Mouse (Mus musculus): ENCODE measurements at regions not wholly inside any gene's neighbourhood (a gene's known extent, or its start where the extent isn't known, plus 50 kb on each side); places are given as distances from the start of the nearest gene placed in this dataset.

GRCm38 (mm10) chr4:53320735-53321449 is 119.3 kb upstream of the Slc44a1 start:
- no peak for DNase-seq (ENCODE audit: low spot score in 2 of 2)

- DNase-seq (ENCODE audit: low spot score in 2 of 2): no peak
Observed at GRCm38 (mm10) chr4:53319051-53319450, 121.2 kb upstream of the Slc44a1 start.

GRCm38 (mm10) chr4:53318181-53318580 is 122.0 kb upstream of the Slc44a1 start:
- no peak for DNase-seq (ENCODE audit: low spot score in 2 of 2)

- no peak for DNase-seq (ENCODE audit: low spot score in 2 of 2)
Observed at GRCm38 (mm10) chr4:53317453-53317824, 122.8 kb upstream of the Slc44a1 start.

GRCm38 (mm10) chr4:53316796-53317452 is 123.3 kb upstream of the Slc44a1 start:
- no peak for DNase-seq (ENCODE audit: low spot score in 2 of 2)

GRCm38 (mm10) chr4:53315876-53316762 is 124.1 kb upstream of the Slc44a1 start:
- no peak for DNase-seq (ENCODE audit: low spot score in 2 of 2)

- DNase-seq (ENCODE audit: low spot score in 2 of 2): no peak
Observed at GRCm38 (mm10) chr4:53315121-53315875, 124.9 kb upstream of the Slc44a1 start.

- DNase-seq (ENCODE audit: low spot score in 2 of 2): no peak
Observed at GRCm38 (mm10) chr4:53314076-53314475, 126.1 kb upstream of the Slc44a1 start.

- no peak for DNase-seq (ENCODE audit: low spot score in 2 of 2)
Observed at GRCm38 (mm10) chr4:53307121-53307520, 133.1 kb upstream of the Slc44a1 start.

GRCm38 (mm10) chr4:53304782-53305385 is 135.3 kb upstream of the Slc44a1 start:
- no peak for DNase-seq (ENCODE audit: low spot score in 2 of 2)

GRCm38 (mm10) chr4:53304290-53304654 is 135.9 kb upstream of the Slc44a1 start:
- DNase-seq (ENCODE audit: low spot score in 2 of 2): no peak

- no peak for DNase-seq (ENCODE audit: low spot score in 2 of 2)
Observed at GRCm38 (mm10) chr4:53303621-53304289, 136.5 kb upstream of the Slc44a1 start.

GRCm38 (mm10) chr4:53297975-53298374 is 138.3 kb upstream of the Abca1 start:
- no peak for DNase-seq (ENCODE audit: low spot score in 2 of 2)

GRCm38 (mm10) chr4:53292606-53293005 is 132.9 kb upstream of the Abca1 start:
- DNase-seq (ENCODE audit: low spot score in 2 of 2): no peak

GRCm38 (mm10) chr4:53277741-53278525 is 118.2 kb upstream of the Abca1 start:
- no peak for DNase-seq (ENCODE audit: low spot score in 2 of 2)

GRCm38 (mm10) chr4:53270433-53270832 is 110.7 kb upstream of the Abca1 start:
- DNase-seq (ENCODE audit: low spot score in 2 of 2): no peak

GRCm38 (mm10) chr4:53269999-53270398 is 110.3 kb upstream of the Abca1 start:
- no peak for DNase-seq (ENCODE audit: low spot score in 2 of 2)

GRCm38 (mm10) chr4:53269251-53269842 is 109.7 kb upstream of the Abca1 start:
- no peak for DNase-seq (ENCODE audit: low spot score in 2 of 2)

GRCm38 (mm10) chr4:53264901-53265300 is 105.2 kb upstream of the Abca1 start:
- no peak for DNase-seq (ENCODE audit: low spot score in 2 of 2)

- no peak for DNase-seq (ENCODE audit: low spot score in 2 of 2)
Observed at GRCm38 (mm10) chr4:53264501-53264900, 104.8 kb upstream of the Abca1 start.
